Mouse (Mus musculus): ENCODE results near the gene Bglap. TPM values are rescaled to one million over a fixed set of nuclear protein-coding genes. Genes with fewer than 3 reads are reported as not detected.

Gene Bglap
- total and polyA plus RNA-seq, 3 experiments: not detected

- Histone ChIP-seq H3K9me3 (replicated peaks; ENCODE audit: low read length) (no peaks in the 10 kb centered on the region), H3K79me2 (replicated peaks; ENCODE audit: control insufficient read depth, extremely low read depth, insufficient read depth, poor library complexity, severe bottlenecking) (no peaks in the 10 kb centered on the region), H3K4me1 (ENCODE audit: control insufficient read depth in 1 of 2, insufficient read depth in 2 of 2) (no peaks in the 10 kb centered on the region), H3K27me3 (replicated peaks) (no peaks in the 10 kb centered on the region), H3K27ac (ENCODE audit: insufficient read depth, low read depth) (no peak overlapping the region), H3K9ac (ENCODE audit: insufficient read depth, low read depth) (no peak overlapping the region), H3K36me3 (replicated peaks in 1 of 2; ENCODE audit: control insufficient read depth in 1 of 2, insufficient read depth in 1 of 2, low read length in 1 of 2) (peaks cover 94 to 98% of the 10 kb centered on the region in 2 experiments), H3K4me3 (replicated peaks in 1 of 3; ENCODE audit: low read depth in 2 of 3, low read length in 2 of 3, poor library complexity in 1 of 3) (no peak overlapping the region), H3K4me2 (ENCODE audit: insufficient read depth, low read depth, poor library complexity, severe bottlenecking) (no peak overlapping the region)
- dilution Hi-C loops (cut with MboI; ENCODE audit: extremely low pct_ligation_motif_present, extremely low pct_unique_long_range_greater_than_20kb, low sequenced_read_pairs): no loop called here
- no peak for DNase-seq (ENCODE audit: extremely low read depth)
- in situ Hi-C loops (cut with MboI; ENCODE audit: low pct_ligation_motif_present, low pct_unique_long_range_greater_than_20kb, low sequenced_read_pairs): no loop called here
- TF ChIP-seq KAT2A (IDR thresholded peaks at IDR 0.05; ENCODE audit: insufficient replicate concordance, low read length) (no peak), POLR2A (IDR thresholded peaks at IDR 0.05; ENCODE audit: low read depth, low read length) (no peak), SIN3A (IDR thresholded peaks at IDR 0.05; ENCODE audit: low read length) (no peak), MXI1 (IDR thresholded peaks at IDR 0.05; ENCODE audit: low read depth, low read length) (no peak), NELFE (IDR thresholded peaks at IDR 0.05; ENCODE audit: low read depth, low read length) (no peak), ZKSCAN1 (IDR thresholded peaks at IDR 0.05; ENCODE audit: borderline replicate concordance, low read depth, low read length) (no peak), EP300 (IDR thresholded peaks at IDR 0.05; ENCODE audit: low read length) (no peak), MYC (IDR thresholded peaks at IDR 0.05; ENCODE audit: low read depth, low read length) (no peak), ZNF384 (IDR thresholded peaks at IDR 0.05; ENCODE audit: low read depth, low read length) (no peak), ETS1 (conservative IDR thresholded peaks at IDR 0.05; ENCODE audit: low read depth, low read length) (no peak), CHD2 (IDR thresholded peaks at IDR 0.05; ENCODE audit: low read length) (no peak)
Measured at GRCm38 (mm10) chr3:88352907-88353306, 31.4 kb downstream of the Bglap start.

DNA sequence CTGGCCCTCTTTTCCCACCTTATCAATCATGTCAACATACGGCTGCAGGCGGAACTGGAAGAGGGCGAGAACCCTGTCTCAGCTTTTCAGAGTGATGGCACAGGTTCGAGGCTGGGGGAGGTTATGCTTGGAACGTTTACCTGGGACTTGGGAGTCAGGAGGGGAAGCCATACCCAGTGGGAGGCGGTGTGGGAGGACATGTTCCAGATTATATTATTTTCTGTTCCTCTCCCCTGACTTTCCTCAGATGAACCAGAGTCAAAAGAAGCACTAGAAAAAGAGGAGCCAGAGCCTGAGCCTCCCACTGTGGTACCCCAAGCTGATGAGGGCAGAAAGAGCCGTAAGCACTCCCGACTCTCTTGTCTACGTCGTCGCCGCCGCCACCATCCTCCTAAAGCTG is 33.5 kb downstream of the Bglap start:
- Histone ChIP-seq H3K27me3 (replicated peaks) (no peaks in the 10 kb centered on the region), H3K9ac (ENCODE audit: insufficient read depth, low read depth) (no peak overlapping the region), H3K36me3 (replicated peaks in 1 of 2; ENCODE audit: control insufficient read depth in 1 of 2, insufficient read depth in 1 of 2, low read length in 1 of 2) (peaks cover 93 to 98% of the 10 kb centered on the region in 2 experiments), H3K4me1 (ENCODE audit: control insufficient read depth in 1 of 2, insufficient read depth in 2 of 2) (no peaks in the 10 kb centered on the region), H3K9me3 (replicated peaks; ENCODE audit: low read length) (no peaks in the 10 kb centered on the region), H3K4me2 (ENCODE audit: insufficient read depth, low read depth, poor library complexity, severe bottlenecking) (no peak overlapping the region), H3K4me3 (replicated peaks in 1 of 3; ENCODE audit: low read depth in 2 of 3, low read length in 2 of 3, poor library complexity in 1 of 3) (no peak overlapping the region), H3K27ac (ENCODE audit: insufficient read depth, low read depth) (no peak overlapping the region), H3K79me2 (replicated peaks; ENCODE audit: control insufficient read depth, extremely low read depth, insufficient read depth, poor library complexity, severe bottlenecking) (no peaks in the 10 kb centered on the region)
- in situ Hi-C loops (cut with MboI; ENCODE audit: low pct_ligation_motif_present, low pct_unique_long_range_greater_than_20kb, low sequenced_read_pairs) (no loop called here), dilution Hi-C loops (cut with MboI; ENCODE audit: extremely low pct_ligation_motif_present, extremely low pct_unique_long_range_greater_than_20kb, low sequenced_read_pairs) (no loop called here)
- no peak for DNase-seq (ENCODE audit: extremely low read depth)
- TF ChIP-seq ZKSCAN1 (IDR thresholded peaks at IDR 0.05; ENCODE audit: borderline replicate concordance, low read depth, low read length) (no peak), E2F4 (IDR thresholded peaks at IDR 0.05; ENCODE audit: insufficient replicate concordance, low read depth, low read length) (no peak), POLR2AphosphoS2 (IDR thresholded peaks at IDR 0.05; ENCODE audit: low read depth, low read length) (no peak), ETS1 (conservative IDR thresholded peaks at IDR 0.05; ENCODE audit: low read depth, low read length) (no peak), MAFK (IDR thresholded peaks at IDR 0.05; ENCODE audit: insufficient replicate concordance, low read length) (no peak), CHD1 (IDR thresholded peaks at IDR 0.05; ENCODE audit: low read depth, low read length) (no peak), RAD21 (IDR thresholded peaks at IDR 0.05; ENCODE audit: low read depth, low read length) (no peak), GABPA (IDR thresholded peaks at IDR 0.05; ENCODE audit: insufficient replicate concordance, low read depth, low read length) (no peak), SIN3A (IDR thresholded peaks at IDR 0.05; ENCODE audit: low read length) (no peak), KAT2A (IDR thresholded peaks at IDR 0.05; ENCODE audit: insufficient replicate concordance, low read length) (no peak), ZNF384 (IDR thresholded peaks at IDR 0.05; ENCODE audit: low read depth, low read length) (no peak), EP300 (IDR thresholded peaks at IDR 0.05; ENCODE audit: low read length) (no peak), JUND (conservative IDR thresholded peaks at IDR 0.05; ENCODE audit: low read depth, low read length) (no peak), UBTF (IDR thresholded peaks at IDR 0.05; ENCODE audit: low read depth, low read length) (no peak), RCOR1 (conservative IDR thresholded peaks at IDR 0.05; ENCODE audit: low read depth, low read length) (no peak), USF1 (IDR thresholded peaks at IDR 0.05; ENCODE audit: low read depth, low read length) (no peak), POLR2A (IDR thresholded peaks at IDR 0.05; ENCODE audit: low read depth, low read length) (no peak)

Measured in CH12.LX (cell line).